9 mouse cellular contexts compared by ENCODE assay signal in the genomic region with DNA sequence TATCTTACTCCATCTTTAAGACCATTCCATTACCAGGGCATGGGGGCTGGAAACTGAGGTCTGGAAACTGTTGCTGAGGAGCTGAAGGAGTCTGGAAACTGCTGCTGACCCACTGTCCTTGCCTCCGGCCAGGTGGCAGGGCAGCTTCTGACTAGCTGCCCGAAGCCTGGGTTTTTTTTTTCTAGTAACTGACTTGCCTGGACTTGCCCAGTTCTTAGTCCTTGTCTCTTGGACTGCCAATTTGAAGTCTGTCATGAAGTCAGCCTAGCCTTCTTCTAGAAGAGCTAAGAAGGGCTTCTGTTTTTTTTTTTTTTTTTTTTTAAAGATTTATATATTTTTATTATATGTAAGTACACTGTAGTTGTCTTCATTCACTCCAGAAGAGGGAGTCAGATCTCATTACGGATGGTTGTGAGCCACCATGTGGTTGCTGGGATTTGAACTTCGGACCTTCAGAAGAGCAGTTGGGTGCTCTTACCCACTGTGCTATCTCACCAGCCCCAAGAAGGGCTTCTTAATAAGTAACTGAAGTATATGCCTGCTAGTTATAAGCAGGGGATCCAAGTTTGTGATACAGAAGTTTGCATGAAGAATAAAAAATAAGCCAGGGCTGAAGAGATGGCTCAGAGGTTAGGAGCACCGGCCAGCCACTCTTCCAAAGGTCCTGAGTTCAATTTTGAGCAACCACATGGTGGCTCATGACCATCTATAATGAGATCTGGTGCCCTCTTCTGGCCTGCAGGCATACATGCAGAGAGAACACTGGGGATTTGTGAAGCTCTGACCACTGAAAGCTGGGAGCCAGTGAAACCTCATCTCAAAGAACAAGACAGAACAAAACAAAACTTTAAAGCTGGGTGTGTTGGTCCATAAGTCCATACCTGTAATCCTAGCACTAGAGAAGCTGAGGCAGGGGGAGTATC. TPM values are rescaled to one million over a fixed set of nuclear protein-coding genes. Genes with fewer than 3 reads are reported as not detected.
DNase-seq lines count a peak whose midpoint lies in the region; TF ChIP-seq lines count a peak whose summit lies in the region.
"Had no signal": no experiment of that assay in that cellular context is flagged by ENCODE, and none has a peak within 500 bp of the region (broad histone marks: within the 10 kb centered on the region; RNA-seq: fewer than 3 reads in every experiment).

No protein-coding gene starts in this region.

- no peak overlapping the region for H3K27ac ChIP-seq in left cerebral cortex, adult 2 months
- H3K27ac ChIP-seq: hindbrain, embryonic 15.5 days had no signal

- no peak overlapping the region for H3K4me3 ChIP-seq in left cerebral cortex, adult 2 months
- H3K4me3 ChIP-seq: hindbrain, embryonic 15.5 days had no signal

- intact Hi-C loops in left cerebral cortex, adult 2 months (cut with DNase I): loop anchor here (2.0 to 5.0 kb wide), 2 partner anchors 33 to 154 kb away; no protein-coding TSS in a partner anchor

- peak; percentile 50 to 84 for DNase-seq in adrenal gland, adult (ENCODE audit: inconsistent age in 2 of 2, low spot score in 1 of 2)
- DNase-seq in adrenal gland, postnatal 4 days (ENCODE audit: low spot score in 2 of 2): no peak
- peak in 1 of 2 experiments; percentile 33 for DNase-seq in left cerebral cortex, adult 2 months (ENCODE audit: extremely low spot score in 1 of 2, low spot score in 2 of 2)
- no peak for DNase-seq in left cerebral cortex, adult 8-10 months (ENCODE audit: low spot score in 2 of 2)
- DNase-seq in adrenal gland, postnatal 14 days: peak; percentile 70
- peak; percentile 46 to 49 for DNase-seq in kidney, adult 8-10 months
- peak; percentile 41 to 43 for DNase-seq in spleen, postnatal 36 days (ENCODE audit: low spot score in 2 of 2)
- DNase-seq in gastrocnemius, postnatal 10 days: no peak

- peak; percentile 81 for TF ChIP-seq CTCF in left cerebral cortex, adult 2 months (IDR thresholded peaks at IDR 0.05)

RNA-seq across cellular contexts. Expression of gene Eif3l, which starts 3.6 kb away (rescaled TPM):
- 100 to 1,000 TPM; 158 to 162 TPM for total RNA-seq in adrenal gland, postnatal 4 days (2021)
- 10 to 100 TPM; 62.5 to 66.6 TPM for total RNA-seq in left cerebral cortex, adult 2 months (2021)
- total RNA-seq in left cerebral cortex, adult 8-10 months (2022): 10 to 100 TPM; 73.8 to 77.0 (median 75.3) TPM
- total RNA-seq in adrenal gland, postnatal 14 days (2021): 171 and 177 TPM in 2 replicates
- total RNA-seq in gastrocnemius, postnatal 10 days (2021): 10 to 100 TPM; 80.0 to 86.2 TPM

RNA-seq across cellular contexts. Expression of gene Ankrd54, which starts 8.7 kb away (rescaled TPM):
- total RNA-seq in adrenal gland, postnatal 4 days (2021): 10 to 100 TPM; 23.8 to 29.7 TPM
- 10 to 100 TPM; 19.7 to 19.8 TPM for total RNA-seq in left cerebral cortex, adult 2 months (2021)
- total RNA-seq in left cerebral cortex, adult 8-10 months (2022): 10 to 100 TPM; 16.5 to 20.1 (median 18.4) TPM
- total RNA-seq in adrenal gland, postnatal 14 days (2021): 23.3 and 24.1 TPM in 2 replicates
- total RNA-seq in gastrocnemius, postnatal 10 days (2021): 1 to 10 TPM; 6.1 to 8.6 TPM

RNA-seq across cellular contexts. Expression of gene Galr3, which starts 29.7 kb away (rescaled TPM):
- 1 to 10 TPM in 1 of 2 experiments, under 1 TPM in 1; 0.65 to 1.1 TPM for total RNA-seq in adrenal gland, postnatal 4 days (2021)
- total RNA-seq in left cerebral cortex, adult 2 months (2021): under 1 TPM in 1 of 2 experiments, not detected in 1; 0.84 TPM
- under 1 TPM in 3 of 4 experiments, not detected in 1; 0.30 to 0.72 (median 0.37) TPM for total RNA-seq in left cerebral cortex, adult 8-10 months (2022)
- 0.41 and 0.78 TPM in 2 replicates for total RNA-seq in adrenal gland, postnatal 14 days (2021)
- total RNA-seq in gastrocnemius, postnatal 10 days (2021): under 1 TPM; 0.25 to 0.35 TPM

RNA-seq across cellular contexts. Expression of gene Micall1, which starts 37.3 kb away (rescaled TPM):
- total RNA-seq in adrenal gland, postnatal 4 days (2021): 10 to 100 TPM; 36.0 to 40.2 TPM
- 10 to 100 TPM; 22.8 to 23.2 TPM for total RNA-seq in left cerebral cortex, adult 2 months (2021)
- total RNA-seq in left cerebral cortex, adult 8-10 months (2022): 10 to 100 TPM; 28.9 to 32.0 (median 30.4) TPM
- 34.3 and 41.0 TPM in 2 replicates for total RNA-seq in adrenal gland, postnatal 14 days (2021)
- 10 to 100 TPM; 17.4 to 20.4 TPM for total RNA-seq in gastrocnemius, postnatal 10 days (2021)

RNA-seq across cellular contexts. Expression of gene H1f0, which starts 43.1 kb away (rescaled TPM):
- 100 to 1,000 TPM; 361 to 374 TPM for total RNA-seq in adrenal gland, postnatal 4 days (2021)
- 10 to 100 TPM; 80.4 to 81.1 TPM for total RNA-seq in left cerebral cortex, adult 2 months (2021)
- 10 to 100 TPM; 84.9 to 94.2 (median 89.5) TPM for total RNA-seq in left cerebral cortex, adult 8-10 months (2022)
- 162 and 178 TPM in 2 replicates for total RNA-seq in adrenal gland, postnatal 14 days (2021)
- total RNA-seq in gastrocnemius, postnatal 10 days (2021): 100 to 1,000 TPM; 193 to 214 TPM

Comparison
In these comparisons a context has a peak if more than half of its experiments do, and no peak if none do; other contexts are left out.
1. DNase-seq: peak in adrenal gland, adult (2 of 2), adrenal gland, postnatal 14 days (single experiment), kidney, adult 8-10 months (2 of 2) and spleen, postnatal 36 days (2 of 2); none in adrenal gland, postnatal 4 days (0 of 2), left cerebral cortex, adult 8-10 months (0 of 2) and gastrocnemius, postnatal 10 days (single experiment).